Mouse (Mus musculus) heart, embryonic 12.5 days (tissue): ENCODE data around the gene Zfp184. TPM values are rescaled to one million over a fixed set of nuclear protein-coding genes. Genes with fewer than 3 reads are reported as not detected.
"Not testable (repeated sequence)": the region's sequence is repeated elsewhere in the genome, so short reads cannot be mapped to it uniquely, and the experiment has no call there.

Experiments used
- ATAC-seq: fragments of 200-750 bp; cut with Nextera tagmentation; 2 replicates; pipeline ENCODE4 v1.8.0; 2017; ENCODE audit warnings: moderate TSS enrichment, moderate library complexity; ENCODE audit not compliant: insufficient number of reproducible peaks, low FRiP score
- H3K27ac ChIP-seq: fragments of 300-500 bp; sonication (generic); 2 replicates; pipeline ENCODE4 v1.5.1; 2016; ENCODE audit warnings: mild to moderate bottlenecking, moderate library complexity; ENCODE audit not compliant: poor library complexity, severe bottlenecking
- H3K27me3 ChIP-seq: fragments of 300-500 bp; sonication (generic); replicated peaks from 2 replicates; pipeline ENCODE4 v1.6.1; 2016; ENCODE audit warnings: mild to moderate bottlenecking, moderate library complexity
- H3K36me3 ChIP-seq: fragments of 300-500 bp; sonication (generic); 2 replicates; pipeline ENCODE4 v1.6.1; 2016; ENCODE audit warnings: mild to moderate bottlenecking, moderate library complexity
- H3K4me1 ChIP-seq: fragments of 300-500 bp; sonication (generic); replicated peaks from 2 replicates; pipeline ENCODE4 v1.6.1; 2016; ENCODE audit warnings: mild to moderate bottlenecking
- H3K4me2 ChIP-seq: fragments of 300-500 bp; sonication (generic); 2 replicates; pipeline ENCODE4 v1.6.1; 2016; ENCODE audit warnings: mild to moderate bottlenecking, moderate library complexity
- H3K4me3 ChIP-seq: fragments of 300-500 bp; sonication (generic); 2 replicates; pipeline ENCODE4 v1.5.1; 2016; ENCODE audit warnings: mild to moderate bottlenecking
- H3K9ac ChIP-seq: fragments of 300-500 bp; sonication (generic); 2 replicates; pipeline ENCODE4 v1.6.1; 2016; ENCODE audit warnings: mild to moderate bottlenecking, moderate library complexity
- H3K9me3 ChIP-seq: fragments of 300-500 bp; sonication (generic); replicated peaks from 2 replicates; pipeline ENCODE4 v1.6.1; 2016; ENCODE audit warnings: mild to moderate bottlenecking, moderate library complexity
- WGBS: fragments of 180-500 bp; shearing (Covaris S2); methylation state at CpG from one replicate; pipeline ENCODE4 v1.1.7; 2016; 5-methylcytosine and 5-hydroxymethylcytosine counted together
- polyA plus RNA-seq: library from polyadenylated mRNA; unstranded; fragments of >200 nt; fragmentation: Nextera tagmentation; extraction: Ambion mirVana; gene quantifications from 2 replicates; pipeline ENCODE4 v1.2.1, GENCODE M21; 2016

The Zfp184 gene
- polyA plus RNA-seq: 7.5 and 8.3 TPM in 2 replicates

DNA sequence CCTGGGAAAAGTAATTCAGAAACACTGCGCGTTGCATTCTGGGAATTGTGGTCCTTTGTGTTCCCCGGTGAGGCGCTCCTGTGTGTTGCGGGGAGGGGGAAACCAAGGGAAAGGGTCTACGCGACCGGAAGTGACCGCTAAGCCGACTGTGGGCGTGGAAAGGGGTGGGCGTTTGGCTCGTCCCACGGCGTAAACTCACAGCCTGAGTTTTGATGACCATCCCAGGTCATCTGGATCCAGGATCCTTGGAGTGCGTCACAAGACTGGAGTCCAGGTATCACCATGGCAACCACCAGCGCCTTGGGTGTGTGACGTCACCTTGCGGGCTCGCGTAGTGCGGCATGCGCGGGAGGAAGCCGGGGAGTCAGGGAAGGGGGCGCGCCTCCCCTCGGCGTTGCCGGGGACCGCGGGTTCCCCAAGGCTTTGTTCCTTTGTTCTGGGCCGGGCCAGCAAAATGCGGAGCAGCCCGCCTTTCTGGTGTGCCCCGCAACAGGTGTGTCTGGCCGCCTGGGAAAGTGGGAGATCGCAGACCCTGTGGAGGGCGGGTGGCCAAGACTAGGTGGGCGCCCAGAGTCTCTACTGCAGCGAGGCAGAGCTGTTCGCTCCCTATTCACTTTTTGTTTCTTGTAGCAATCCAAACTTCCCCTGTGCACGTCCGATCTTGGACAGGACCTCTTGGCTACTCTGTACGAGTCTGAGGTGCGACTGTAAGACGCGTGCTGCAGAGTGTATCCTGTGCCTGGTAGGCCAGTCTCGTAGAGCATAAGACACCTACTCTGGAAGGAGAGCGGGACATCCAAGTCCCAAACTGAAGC is at the start of gene Zfp184:
Zfp184 (plus strand) TSS at position 169 of the 815 bp plus-strand sequence.
- peak; percentile 88 for ATAC-seq
- under 1% methylated on average over 50 of the region's 50 CpGs for WGBS
- Histone ChIP-seq H3K4me1 (0 out of 2 replicates have a peak, but pooled peaks cover 4% of the 10 kb centered on the region), H3K4me2 (peak within 1 kb of the TSS; percentile 79), H3K27me3 (no peaks in the 10 kb centered on the region), H3K9me3 (no peaks in the 10 kb centered on the region), H3K36me3 (peaks cover 13% of the 10 kb centered on the region), H3K9ac (peak within 1 kb of the TSS; percentile 85), H3K27ac (peak within 1 kb of the TSS; percentile 50), H3K4me3 (peak within 1 kb of the TSS; percentile 85)

- peak overlapping the region; percentile 71 for H3K4me2 ChIP-seq
- no peak overlapping the region for H3K27ac ChIP-seq
- ATAC-seq: peak; percentile 74; the same call in 1 of the 2 replicates
- 0 out of 2 replicates have a peak, but pooled peaks cover 4% of the 10 kb centered on the region for H3K9me3 ChIP-seq
- 6% methylated on average over 24 of the region's 24 CpGs for WGBS
- peak overlapping the region; percentile 51; the same call in 1 of the 2 replicates for H3K9ac ChIP-seq
- no peaks in the 10 kb centered on the region for H3K36me3 ChIP-seq
- peaks cover 12% of the 10 kb centered on the region for H3K27me3 ChIP-seq
- H3K4me3 ChIP-seq: peak overlapping the region; percentile 60
- H3K4me1 ChIP-seq: 0 out of 2 replicates have a peak, but pooled peaks cover 7% of the 10 kb centered on the region
Observed at GRCm38 (mm10) chr13:21896549-21897244, 48.2 kb upstream of the Zfp184 start.

DNA sequence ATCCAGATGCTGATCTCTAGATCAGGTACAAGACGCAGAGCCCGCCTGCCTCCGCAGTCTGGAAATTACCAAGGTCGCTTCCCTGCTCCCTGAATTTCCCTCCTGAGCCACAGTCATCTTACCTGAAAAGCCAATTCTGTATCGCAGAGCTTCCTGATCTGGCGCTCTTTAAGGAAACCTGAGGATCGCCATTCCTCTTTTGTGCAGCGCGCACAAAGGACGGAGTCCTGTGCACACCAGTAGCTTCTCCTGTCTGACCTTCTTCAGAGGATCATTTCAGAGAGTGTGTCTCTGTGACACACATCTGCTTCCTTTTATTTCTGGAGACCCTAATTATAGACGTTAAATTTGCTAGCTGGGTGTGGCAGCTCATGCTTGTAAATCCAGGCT is 47.7 kb upstream of the Zfp184 start:
- peaks cover 12% of the 10 kb centered on the region for H3K27me3 ChIP-seq
- under 1% methylated on average over 11 of the region's 11 CpGs for WGBS
- H3K9ac ChIP-seq: peak overlapping the region; percentile 51; the same call in 1 of the 2 replicates

GRCm38 (mm10) chr13:21900870-21901565 is 43.9 kb upstream of the Zfp184 start:
- not testable (repeated sequence) for H3K4me1 ChIP-seq, H3K9ac ChIP-seq, H3K4me2 ChIP-seq, H3K27ac ChIP-seq, ATAC-seq, H3K9me3 ChIP-seq, H3K27me3 ChIP-seq, H3K4me3 ChIP-seq, H3K36me3 ChIP-seq
- WGBS: 88% methylated on average over 9 of the region's 9 CpGs

More for the DNA sequence above, 47.7 kb upstream of the Zfp184 start:
- peak overlapping the region; percentile 71 for H3K4me2 ChIP-seq
- no peak for ATAC-seq
- 0 out of 2 replicates have a peak, but pooled peaks cover 7% of the 10 kb centered on the region for H3K4me1 ChIP-seq
- H3K4me3 ChIP-seq: peak overlapping the region; percentile 60
- no peaks in the 10 kb centered on the region for H3K36me3 ChIP-seq
- H3K27ac ChIP-seq: no peak overlapping the region
- 0 out of 2 replicates have a peak, but pooled peaks cover 4% of the 10 kb centered on the region for H3K9me3 ChIP-seq

- 53% methylated on average over 3 of the region's 3 CpGs for WGBS
Observed at GRCm38 (mm10) chr13:21903500-21903899, 41.4 kb upstream of the Zfp184 start.

DNA sequence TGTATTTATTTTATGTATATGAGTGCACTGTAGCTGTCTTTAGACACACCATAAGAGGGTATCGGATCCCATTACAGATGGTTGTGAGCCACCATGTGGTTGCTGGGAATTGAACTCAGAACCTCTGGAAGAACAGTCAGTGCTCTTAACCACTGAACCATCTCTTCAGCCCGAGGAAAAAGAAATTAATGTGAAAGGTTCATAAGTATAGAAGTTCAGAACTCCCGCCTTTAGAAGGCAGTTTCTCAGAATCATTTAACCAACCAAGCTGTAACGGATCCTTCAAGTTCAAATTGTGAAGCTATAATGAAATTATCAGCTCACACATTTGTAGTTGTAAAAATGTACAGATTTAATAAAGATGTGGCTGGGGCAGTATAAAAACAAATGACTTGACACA is 40.8 kb upstream of the Zfp184 start:
- H3K4me1 ChIP-seq, H3K9me3 ChIP-seq, H3K4me2 ChIP-seq, ATAC-seq, H3K27me3 ChIP-seq, H3K4me3 ChIP-seq, H3K36me3 ChIP-seq, H3K27ac ChIP-seq, H3K9ac ChIP-seq: not testable (repeated sequence)
- 71% methylated on average over 4 of the region's 4 CpGs for WGBS

More at GRCm38 (mm10) chr13:21903500-21903899, 41.4 kb upstream of the Zfp184 start:
- Histone ChIP-seq H3K4me2 (no peak overlapping the region), H3K4me1 (0 out of 2 replicates have a peak, but pooled peaks cover 8% of the 10 kb centered on the region), H3K27me3 (no peaks in the 10 kb centered on the region), H3K27ac (no peak overlapping the region), H3K9me3 (0 out of 2 replicates have a peak, but pooled peaks cover 4% of the 10 kb centered on the region), H3K36me3 (no peaks in the 10 kb centered on the region), H3K9ac (no peak overlapping the region), H3K4me3 (no peak overlapping the region)
- no peak for ATAC-seq

- Histone ChIP-seq H3K36me3 (no peaks in the 10 kb centered on the region), H3K27me3 (no peaks in the 10 kb centered on the region), H3K4me3 (no peak overlapping the region), H3K9me3 (no peaks in the 10 kb centered on the region), H3K4me2 (no peak overlapping the region), H3K27ac (no peak overlapping the region), H3K9ac (no peak overlapping the region), H3K4me1 (peaks cover 11% of the 10 kb centered on the region)
- no peak for ATAC-seq
- 41% methylated on average over 7 of the region's 7 CpGs for WGBS
Observed at GRCm38 (mm10) chr13:21906301-21906700, 38.6 kb upstream of the Zfp184 start.

DNA sequence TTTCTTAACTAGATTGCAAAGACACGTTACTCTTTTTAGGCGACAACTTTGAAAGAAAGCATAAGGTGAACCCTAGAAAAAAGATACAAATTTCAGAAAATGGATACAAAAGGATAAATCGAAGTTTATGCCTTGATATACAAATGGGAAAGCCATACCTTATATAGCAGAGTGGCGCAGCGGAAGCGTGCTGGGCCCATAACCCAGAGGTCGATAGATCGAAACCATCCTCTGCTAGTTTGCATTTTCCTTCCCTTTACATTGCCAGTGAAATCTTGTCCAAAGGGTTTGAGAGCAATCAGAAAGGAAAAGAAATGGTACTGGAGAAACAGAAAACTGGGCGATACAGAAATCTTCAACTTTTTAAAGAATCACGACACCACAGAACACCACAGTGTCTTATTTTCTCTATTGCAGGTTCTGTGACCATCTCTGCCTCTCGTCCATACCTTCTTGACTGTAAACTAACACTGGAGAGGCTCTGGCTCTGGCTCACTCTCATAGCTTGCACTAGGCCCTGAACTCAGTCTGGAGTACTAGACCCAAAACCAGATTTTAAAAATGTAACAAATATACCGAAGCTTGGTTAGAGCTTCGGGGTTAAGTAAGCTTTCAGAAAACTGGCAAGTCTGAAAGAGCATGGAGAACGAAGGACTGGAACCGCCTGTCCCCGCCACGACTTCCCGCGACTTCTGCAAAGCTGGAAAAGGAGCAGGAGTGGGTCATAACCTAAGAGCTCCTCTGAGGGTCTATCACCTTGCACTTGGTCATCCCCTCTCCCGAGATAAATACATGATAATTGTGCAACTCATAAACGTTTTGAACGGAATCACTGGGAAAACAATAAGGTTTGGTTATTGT is 37.7 kb upstream of the Zfp184 start:
- no peak overlapping the region for H3K27ac ChIP-seq
- H3K27me3 ChIP-seq: no peaks in the 10 kb centered on the region
- WGBS: 9% methylated on average over 22 of the region's 22 CpGs
- H3K4me1 ChIP-seq: peaks cover 12% of the 10 kb centered on the region
- H3K4me3 ChIP-seq: peak overlapping the region; percentile 46
- H3K36me3 ChIP-seq: no peaks in the 10 kb centered on the region
- H3K9me3 ChIP-seq: no peaks in the 10 kb centered on the region
- ATAC-seq: no peak
- H3K9ac ChIP-seq: 0 out of 2 replicates have a peak overlapping the region, but pooled peaks have one; percentile 14
- peak overlapping the region; percentile 64 for H3K4me2 ChIP-seq

DNA sequence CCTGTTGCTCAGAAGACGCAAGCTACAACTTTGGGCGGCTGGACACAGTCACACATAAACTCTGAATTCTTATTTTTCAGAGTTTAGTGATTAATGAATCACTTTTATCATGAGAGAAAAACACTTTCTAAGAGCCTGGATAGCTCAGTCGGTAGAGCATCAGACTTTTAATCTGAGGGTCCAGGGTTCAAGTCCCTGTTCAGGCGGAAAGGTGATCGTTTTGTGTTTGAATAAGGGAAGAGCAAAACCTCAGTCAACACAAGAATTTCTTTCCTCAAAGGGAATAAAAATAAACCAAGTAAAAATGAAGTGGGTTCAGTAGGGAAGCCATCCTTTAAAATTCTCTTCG is 37.1 kb upstream of the Zfp184 start:
- peak overlapping the region; percentile 46 for H3K4me3 ChIP-seq
- ATAC-seq: not testable (repeated sequence)

GRCm38 (mm10) chr13:21910735-21911134 is 34.2 kb upstream of the Zfp184 start:
- Histone ChIP-seq H3K9ac (no peak overlapping the region), H3K27ac (no peak overlapping the region), H3K27me3 (0 out of 2 replicates have a peak, but pooled peaks cover 3% of the 10 kb centered on the region), H3K4me3 (peak overlapping the region; percentile 38), H3K4me1 (peaks cover 15% of the 10 kb centered on the region), H3K9me3 (no peaks in the 10 kb centered on the region), H3K36me3 (no peaks in the 10 kb centered on the region), H3K4me2 (peak overlapping the region; percentile 50)
- ATAC-seq: no peak
- WGBS: 4% methylated on average over 7 of the region's 7 CpGs

More for the DNA sequence above, 37.1 kb upstream of the Zfp184 start:
- 16% methylated on average over 6 of the region's 6 CpGs for WGBS
- Histone ChIP-seq H3K4me2 (peak overlapping the region; percentile 64), H3K9ac (0 out of 2 replicates have a peak overlapping the region, but pooled peaks have one; percentile 14)
- H3K27me3 ChIP-seq, H3K36me3 ChIP-seq, H3K27ac ChIP-seq, H3K4me1 ChIP-seq, H3K9me3 ChIP-seq: not testable (repeated sequence)
